Mouse (Mus musculus) kidney, postnatal 25 days (tissue): ENCODE results near the gene Jmjd1c.

Source experiments
- DNase-seq, 2 experiments: peaks; one replicate each; pipeline ENCODE4 v3.0.0; 2021; ENCODE audit warnings: mixed read lengths in 2 of 2

The Jmjd1c gene

GRCm38 (mm10) chr10:67252353-67252752 lies 156.4 kb downstream of the Jmjd1c start:
- DNase-seq = peak; percentile 13 to 52

- no peak for DNase-seq
Measured at GRCm38 (mm10) chr10:67253115-67253514, 157.2 kb downstream of the Jmjd1c start.

GRCm38 (mm10) chr10:67264852-67265251 lies 168.9 kb downstream of the Jmjd1c start:
- peak; percentile 58 to 78 for DNase-seq

GRCm38 (mm10) chr10:67275916-67276315 lies 180.0 kb downstream of the Jmjd1c start:
- DNase-seq = no peak

- peak; percentile 44 to 62 for DNase-seq
Measured at GRCm38 (mm10) chr10:67281852-67282251, 185.9 kb downstream of the Jmjd1c start.

GRCm38 (mm10) chr10:67282531-67282930 lies 186.6 kb downstream of the Jmjd1c start:
- no peak for DNase-seq

- DNase-seq = peak; percentile 23 to 47
Measured at GRCm38 (mm10) chr10:67283516-67283915, 187.6 kb downstream of the Jmjd1c start.

GRCm38 (mm10) chr10:67284311-67284710 lies 188.4 kb downstream of the Jmjd1c start:
- peak; percentile 69 to 75 for DNase-seq

GRCm38 (mm10) chr10:67284761-67285175 lies 188.8 kb downstream of the Jmjd1c start:
- peak in 1 of 2 experiments; percentile 11 for DNase-seq

- peak; percentile 96 to 97 for DNase-seq
Measured at GRCm38 (mm10) chr10:67285176-67285814, 189.4 kb downstream of the Jmjd1c start, which contains the start of gene Nrbf2. Gene Nrbf2, minus strand, starts transcription at chr10:67285305.

- peak; percentile 92 to 97 for DNase-seq
Measured at GRCm38 (mm10) chr10:67287877-67288276, 192.0 kb downstream of the Jmjd1c start.

GRCm38 (mm10) chr10:67290622-67291021 lies 194.7 kb downstream of the Jmjd1c start:
- DNase-seq = no peak

GRCm38 (mm10) chr10:67291087-67291486 lies 195.2 kb downstream of the Jmjd1c start:
- no peak for DNase-seq

GRCm38 (mm10) chr10:67295331-67295730 lies 199.4 kb downstream of the Jmjd1c start:
- no peak for DNase-seq

- no peak for DNase-seq
Measured at GRCm38 (mm10) chr10:67295938-67296466, 200.1 kb downstream of the Jmjd1c start.

- no peak for DNase-seq
Measured at GRCm38 (mm10) chr10:67296482-67297152, 200.7 kb downstream of the Jmjd1c start.

- DNase-seq = no peak
Measured at GRCm38 (mm10) chr10:67297175-67297855, 201.4 kb downstream of the Jmjd1c start.

GRCm38 (mm10) chr10:67298856-67299255 lies 202.9 kb downstream of the Jmjd1c start:
- DNase-seq = no peak

GRCm38 (mm10) chr10:67299285-67299684 lies 203.4 kb downstream of the Jmjd1c start:
- no peak for DNase-seq

- DNase-seq = peak in 1 of 2 experiments; percentile 13
Measured at GRCm38 (mm10) chr10:67301046-67301445, 205.1 kb downstream of the Jmjd1c start.

- DNase-seq = no peak
Measured at GRCm38 (mm10) chr10:67302340-67302739, 206.4 kb downstream of the Jmjd1c start.
